Mouse (Mus musculus) intestine, embryonic 15.5 days (tissue): ENCODE results near the gene Ccdc78. TPM values are rescaled to one million over a fixed set of nuclear protein-coding genes. Genes with fewer than 3 reads are reported as not detected.

Source experiments
- ATAC-seq: fragments of 200-750 bp; cut with Nextera tagmentation; 2 replicates; pipeline ENCODE4 v1.8.0; 2017; ENCODE audit warnings: moderate TSS enrichment, moderate library complexity
- H3K27ac ChIP-seq: fragments of 300-500 bp; sonication (generic); 2 replicates; pipeline ENCODE4 v1.5.1; 2015; ENCODE audit warnings: mild to moderate bottlenecking, inconsistent platforms
- H3K27me3 ChIP-seq: fragments of 300-500 bp; sonication (generic); replicated peaks from 2 replicates; pipeline ENCODE4 v1.6.1; 2015; ENCODE audit warnings: inconsistent platforms
- H3K36me3 ChIP-seq: fragments of 300-500 bp; sonication (generic); 2 replicates; pipeline ENCODE4 v1.6.1; 2015; ENCODE audit warnings: inconsistent platforms
- H3K4me1 ChIP-seq: fragments of 300-500 bp; sonication (generic); replicated peaks from 2 replicates; pipeline ENCODE4 v1.6.1; 2015; ENCODE audit warnings: inconsistent platforms
- H3K4me2 ChIP-seq: fragments of 300-500 bp; sonication (generic); replicated peaks from 2 replicates; pipeline ENCODE4 v1.6.1; 2015; ENCODE audit warnings: mild to moderate bottlenecking, inconsistent platforms
- H3K4me3 ChIP-seq: fragments of 300-500 bp; sonication (generic); replicated peaks from 2 replicates; pipeline ENCODE4 v1.5.1; 2015; ENCODE audit warnings: inconsistent platforms
- H3K9ac ChIP-seq: fragments of 300-500 bp; sonication (generic); 2 replicates; pipeline ENCODE4 v1.6.1; 2015; ENCODE audit warnings: inconsistent platforms
- H3K9me3 ChIP-seq: fragments of 300-500 bp; sonication (generic); 2 replicates; pipeline ENCODE4 v1.6.1; 2016; ENCODE audit warnings: inconsistent platforms
- WGBS: fragments of 180-500 bp; shearing (Covaris S2); methylation state at CpG from one replicate; pipeline ENCODE4 v1.1.7; 2015; 5-methylcytosine and 5-hydroxymethylcytosine counted together
- polyA plus RNA-seq: library from polyadenylated mRNA; unstranded; fragments of >200 nt; fragmentation: Nextera tagmentation; extraction: Ambion mirVana; gene quantifications from 2 replicates; pipeline ENCODE4 v1.2.1, GENCODE M21; 2015

Ccdc78 gene
- polyA plus RNA-seq, 1 experiment from 2014 or later = 0.15 TPM

- peak overlapping the region; percentile 86 for H3K4me2 ChIP-seq
- peaks cover 28% of the 10 kb centered on the region for H3K4me1 ChIP-seq
- peaks cover 5% of the 10 kb centered on the region; the same call in 1 of the 2 replicates for H3K36me3 ChIP-seq
- peak overlapping the region; percentile 59 for H3K9ac ChIP-seq
- no peak for ATAC-seq
- peak overlapping the region; percentile 61 for H3K4me3 ChIP-seq
- H3K27ac ChIP-seq = no peak overlapping the region
- no peaks in the 10 kb centered on the region for H3K9me3 ChIP-seq
- WGBS = 68% methylated on average over 17 of the region's 17 CpGs
- H3K27me3 ChIP-seq = peaks cover 9% of the 10 kb centered on the region
Measured at GRCm38 (mm10) chr17:25824362-25825142, 38.2 kb downstream of the Ccdc78 start.

GRCm38 (mm10) chr17:25825311-25825710, 38.9 kb downstream of the Ccdc78 start:
- H3K4me2 ChIP-seq = peak overlapping the region; percentile 86; the same call in 1 of the 2 replicates
- no peak for ATAC-seq

DNA sequence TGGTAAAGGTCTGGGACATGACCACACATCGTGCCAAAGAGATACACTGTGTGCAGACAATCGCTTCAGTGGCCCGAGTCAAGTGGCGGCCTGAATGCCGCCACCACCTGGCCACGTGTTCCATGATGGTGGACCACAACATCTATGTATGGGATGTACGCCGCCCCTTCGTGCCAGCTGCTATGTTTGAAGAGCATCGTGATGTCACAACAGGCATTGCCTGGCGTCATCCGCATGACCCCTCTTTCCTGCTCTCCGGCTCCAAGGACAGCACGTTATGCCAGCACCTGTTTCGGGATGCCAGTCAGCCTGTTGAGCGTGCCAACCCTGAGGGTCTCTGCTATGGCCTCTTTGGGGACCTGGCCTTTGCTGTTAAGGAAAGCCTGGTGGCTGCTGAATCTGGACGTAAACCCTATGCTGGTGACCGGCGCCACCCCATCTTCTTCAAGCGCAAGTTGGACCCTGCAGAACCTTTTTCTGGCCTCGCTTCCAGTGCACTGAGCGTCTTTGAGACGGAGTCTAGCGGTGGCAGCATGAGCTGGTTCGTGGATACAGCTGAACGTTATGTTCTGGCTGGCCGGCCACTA, 39.7 kb downstream of the Ccdc78 start:
- no peak for ATAC-seq
- Histone ChIP-seq H3K9me3 (no peaks in the 10 kb centered on the region), H3K9ac (no peak overlapping the region), H3K36me3 (peaks cover 13% of the 10 kb centered on the region), H3K27ac (no peak overlapping the region), H3K27me3 (no peaks in the 10 kb centered on the region), H3K4me3 (no peak overlapping the region), H3K4me1 (peaks cover 43% of the 10 kb centered on the region), H3K4me2 (no peak overlapping the region)
- WGBS = 94% methylated on average over 27 of the region's 27 CpGs

More at GRCm38 (mm10) chr17:25825311-25825710, 38.9 kb downstream of the Ccdc78 start:
- no peak overlapping the region for H3K27ac ChIP-seq
- no peak overlapping the region for H3K9ac ChIP-seq
- H3K4me1 ChIP-seq = peaks cover 35% of the 10 kb centered on the region
- no peak overlapping the region; the same call in 1 of the 2 replicates for H3K4me3 ChIP-seq
- WGBS = 86% methylated on average over 6 of the region's 6 CpGs
- H3K36me3 ChIP-seq = peaks cover 5% of the 10 kb centered on the region; the same call in 1 of the 2 replicates
- no peaks in the 10 kb centered on the region for H3K9me3 ChIP-seq
- H3K27me3 ChIP-seq = peaks cover 2% of the 10 kb centered on the region

DNA sequence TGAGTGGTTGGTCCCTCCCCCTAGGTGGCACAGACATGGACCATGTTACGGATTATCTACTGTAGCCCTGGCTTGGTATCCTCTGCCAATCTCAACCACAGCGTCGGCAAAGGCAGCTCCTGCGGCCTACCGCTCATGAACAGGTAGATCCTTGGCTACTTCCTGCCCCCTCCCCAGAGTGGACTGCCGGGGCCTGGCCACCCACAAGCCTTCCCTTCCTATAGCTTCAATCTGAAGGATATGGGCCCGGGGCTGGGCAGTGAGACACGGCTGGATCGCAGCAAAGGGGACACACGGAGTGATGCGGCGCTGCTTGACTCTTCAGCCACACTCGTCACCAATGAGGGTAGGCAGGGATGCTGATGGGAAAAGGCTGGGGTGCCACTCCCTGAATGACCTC, 40.6 kb downstream of the Ccdc78 start:
- no peak for ATAC-seq
- H3K4me2 ChIP-seq = no peak overlapping the region
- no peaks in the 10 kb centered on the region for H3K9me3 ChIP-seq
- peaks cover 19% of the 10 kb centered on the region for H3K36me3 ChIP-seq
- no peak overlapping the region for H3K27ac ChIP-seq
- no peak overlapping the region for H3K9ac ChIP-seq
- H3K4me3 ChIP-seq = no peak overlapping the region
- H3K27me3 ChIP-seq = no peaks in the 10 kb centered on the region
- H3K4me1 ChIP-seq = peaks cover 52% of the 10 kb centered on the region
- WGBS = 94% methylated on average over 13 of the region's 13 CpGs

GRCm38 (mm10) chr17:25827546-25828222, 41.3 kb downstream of the Ccdc78 start:
- Histone ChIP-seq H3K9me3 (no peaks in the 10 kb centered on the region), H3K4me3 (no peak overlapping the region), H3K27ac (no peak overlapping the region), H3K4me2 (0 out of 2 replicates have a peak overlapping the region, but pooled peaks have one; percentile 91), H3K4me1 (peaks cover 53% of the 10 kb centered on the region), H3K36me3 (peaks cover 19% of the 10 kb centered on the region), H3K27me3 (no peaks in the 10 kb centered on the region), H3K9ac (no peak overlapping the region)
- WGBS = 88% methylated on average over 22 of the region's 22 CpGs
- ATAC-seq = no peak

GRCm38 (mm10) chr17:25828223-25828594, 41.8 kb downstream of the Ccdc78 start:
- H3K9ac ChIP-seq = peak overlapping the region; percentile 64
- H3K9me3 ChIP-seq = no peaks in the 10 kb centered on the region
- peak overlapping the region; percentile 90; the same call in 1 of the 2 replicates for H3K27ac ChIP-seq
- no peak for ATAC-seq
- no peaks in the 10 kb centered on the region for H3K27me3 ChIP-seq
- H3K4me2 ChIP-seq = peak overlapping the region; percentile 91
- H3K4me1 ChIP-seq = peaks cover 53% of the 10 kb centered on the region
- peaks cover 19% of the 10 kb centered on the region for H3K36me3 ChIP-seq
- H3K4me3 ChIP-seq = peak overlapping the region; percentile 57
- WGBS = 82% methylated on average over 8 of the region's 8 CpGs

- ATAC-seq = peak; percentile 37; the same call in 1 of the 2 replicates
- Histone ChIP-seq H3K9me3 (no peaks in the 10 kb centered on the region), H3K27me3 (no peaks in the 10 kb centered on the region), H3K36me3 (peaks cover 19% of the 10 kb centered on the region), H3K4me1 (peaks cover 53% of the 10 kb centered on the region), H3K4me2 (peak within 1 kb of the TSS; percentile 91), H3K27ac (peak within 1 kb of the TSS; percentile 90), H3K4me3 (peak within 1 kb of the TSS; percentile 57), H3K9ac (peak within 1 kb of the TSS; percentile 64)
- under 1% methylated on average over 32 of the region's 32 CpGs for WGBS
Measured at GRCm38 (mm10) chr17:25828712-25829557, 42.6 kb downstream of the Ccdc78 start, which contains the start of gene Jmjd8. TSS of gene Jmjd8 (plus strand) at chr17:25828867.

DNA sequence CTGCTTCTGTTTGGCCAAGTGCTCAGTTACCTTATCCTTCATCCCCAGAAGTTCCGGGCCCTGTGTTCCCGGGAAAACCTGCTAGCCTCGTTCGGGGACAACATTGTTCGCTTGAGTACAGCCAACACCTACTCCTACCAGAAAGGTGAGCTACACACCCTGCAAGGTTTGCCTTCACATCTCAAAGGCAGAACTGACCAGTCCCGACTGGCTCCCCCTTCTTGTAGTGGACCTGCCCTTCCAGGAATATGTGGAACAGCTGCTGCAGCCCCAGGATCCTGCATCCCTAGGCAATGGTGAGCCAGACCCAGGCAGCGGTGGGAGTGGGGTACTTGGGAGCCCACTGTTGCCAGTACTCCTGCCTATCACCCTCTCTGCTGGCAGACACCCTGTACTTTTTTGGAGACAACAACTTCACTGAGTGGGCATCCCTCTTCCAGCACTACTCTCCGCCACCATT, 43.2 kb downstream of the Ccdc78 start:
- ATAC-seq = no peak
- peaks cover 53% of the 10 kb centered on the region for H3K4me1 ChIP-seq
- WGBS = 32% methylated on average over 8 of the region's 8 CpGs

DNA sequence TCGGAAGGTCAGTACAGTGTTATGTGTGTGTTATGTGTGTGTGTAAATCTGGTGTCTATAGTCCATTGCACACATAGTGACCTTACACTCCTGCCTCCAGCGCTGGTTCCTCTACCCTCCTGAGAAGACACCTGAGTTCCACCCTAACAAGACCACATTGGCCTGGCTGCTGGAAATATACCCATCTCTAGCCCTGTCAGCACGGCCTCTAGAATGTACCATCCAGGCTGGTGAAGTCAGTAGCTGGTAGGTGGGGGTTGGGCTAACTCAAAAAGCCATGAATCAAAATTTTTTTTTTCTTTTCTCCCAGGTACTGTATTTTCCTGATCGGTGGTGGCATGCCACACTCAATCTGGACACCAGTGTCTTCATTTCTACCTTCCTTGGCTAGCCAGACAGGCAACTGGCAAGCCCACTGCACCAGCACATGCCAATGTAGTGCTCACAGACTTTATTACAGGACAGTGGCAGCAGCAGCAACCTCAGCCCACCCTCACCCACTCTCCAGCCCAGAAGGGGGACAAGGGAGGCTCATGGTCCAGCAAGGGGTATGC, 43.9 kb downstream of the Ccdc78 start:
- Histone ChIP-seq H3K36me3 (peaks cover 19% of the 10 kb centered on the region), H3K4me3 (no peak overlapping the region; the same call in 1 of the 2 replicates), H3K4me1 (peaks cover 53% of the 10 kb centered on the region), H3K27me3 (no peaks in the 10 kb centered on the region), H3K27ac (peak overlapping the region; percentile 5; the same call in 1 of the 2 replicates), H3K4me2 (peak overlapping the region; percentile 91), H3K9me3 (no peaks in the 10 kb centered on the region), H3K9ac (0 out of 2 replicates have a peak overlapping the region, but pooled peaks have one; percentile 10)
- WGBS = 77% methylated on average over 4 of the region's 4 CpGs
- ATAC-seq = no peak

More for the DNA sequence above, 43.2 kb downstream of the Ccdc78 start:
- no peaks in the 10 kb centered on the region for H3K9me3 ChIP-seq
- H3K9ac ChIP-seq = peak overlapping the region; percentile 64
- peak overlapping the region; percentile 90 for H3K27ac ChIP-seq
- H3K4me2 ChIP-seq = peak overlapping the region; percentile 91
- H3K36me3 ChIP-seq = peaks cover 19% of the 10 kb centered on the region
- peak overlapping the region; percentile 57 for H3K4me3 ChIP-seq
- H3K27me3 ChIP-seq = no peaks in the 10 kb centered on the region

GRCm38 (mm10) chr17:25830806-25831431, 44.5 kb downstream of the Ccdc78 start:
- H3K9ac ChIP-seq = peak overlapping the region; percentile 85; the same call in 1 of the 2 replicates
- H3K4me1 ChIP-seq = peaks cover 55% of the 10 kb centered on the region
- H3K27ac ChIP-seq = peak overlapping the region; percentile 98; the same call in 1 of the 2 replicates
- peaks cover 17% of the 10 kb centered on the region for H3K36me3 ChIP-seq
- peak overlapping the region; percentile 83 for H3K4me3 ChIP-seq
- ATAC-seq = no peak
- no peaks in the 10 kb centered on the region for H3K27me3 ChIP-seq
- H3K4me2 ChIP-seq = peak overlapping the region; percentile 91
- 84% methylated on average over 14 of the region's 14 CpGs for WGBS
- H3K9me3 ChIP-seq = no peaks in the 10 kb centered on the region
